Mouse (Mus musculus) liver, embryonic 14.5 days (tissue): ENCODE measurements around the gene Utp3.

Experiments
- CTCF ChIP-seq: IDR thresholded peaks from 2 replicates; pipeline ENCODE4 v1.5.1; 2016; ENCODE audit warnings: antibody characterized with exemption, low read depth, control low read depth
- EP300 ChIP-seq: IDR thresholded peaks from 2 replicates; pipeline ENCODE4 v1.6.1; 2016; ENCODE audit warnings: antibody characterized with exemption, low read depth

DNA sequence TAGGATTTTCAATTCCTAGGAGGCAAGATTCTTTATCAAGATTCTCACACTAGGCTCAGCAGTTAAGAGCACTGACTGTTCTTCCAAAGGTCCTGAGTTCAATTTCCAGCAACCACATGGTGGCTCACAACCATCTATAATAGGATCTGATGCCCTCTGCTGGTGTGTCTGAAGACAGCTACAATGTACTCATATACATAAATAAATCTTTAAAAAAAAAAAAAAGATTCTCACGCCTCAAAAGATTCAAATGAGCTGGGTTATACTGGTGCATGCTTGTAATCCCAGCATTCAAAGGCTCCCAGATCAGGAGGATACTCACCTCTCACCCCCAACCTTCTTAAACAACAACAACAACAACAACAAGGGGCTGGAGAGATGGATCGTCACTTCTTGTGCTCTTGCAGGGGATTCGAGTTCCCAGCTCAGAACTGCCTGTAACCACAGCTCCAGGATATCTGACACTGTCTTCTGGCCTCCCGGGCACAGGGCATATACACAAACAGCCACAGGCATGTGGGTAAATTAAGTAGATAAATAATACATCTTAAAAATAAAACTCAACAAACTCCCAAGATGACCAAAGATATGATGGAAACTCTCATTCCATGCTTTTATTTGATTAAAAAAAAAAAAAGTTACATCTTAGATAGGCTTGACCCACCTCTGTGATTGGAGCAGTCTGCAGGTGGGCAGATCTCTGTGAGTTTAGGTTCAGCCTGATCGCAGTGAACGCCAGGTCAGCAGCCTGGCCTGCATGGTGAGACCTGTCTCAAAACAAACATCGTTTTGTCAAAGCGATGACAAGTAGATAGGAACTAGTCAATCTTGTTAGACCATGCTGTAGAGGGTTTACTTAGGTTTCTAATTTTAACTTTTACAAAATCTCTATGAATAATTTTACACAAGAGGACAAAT, 8.9 kb downstream of the Utp3 start:
- TF ChIP-seq CTCF (no peak), EP300 (no peak)
